Mouse (Mus musculus): Measurements from ENCODE around the gene Zfp90.
"Not testable (repeated sequence)": the region's sequence is repeated elsewhere in the genome, so short reads cannot be mapped to it uniquely, and the experiment has no call there.

The Zfp90 gene

GRCm38 (mm10) chr8:106415182-106415971 is at the start of gene Zfp90:
Gene Zfp90 (plus strand): TSS chr8:106415327.
- DNase-seq (ENCODE audit: low spot score), result peak; percentile 94

- DNase-seq (ENCODE audit: low spot score), result no peak
Observed at GRCm38 (mm10) chr8:106368501-106368900, 46.6 kb upstream of the Zfp90 start.

GRCm38 (mm10) chr8:106369069-106369468 is 46.1 kb upstream of the Zfp90 start:
- no peak for DNase-seq (ENCODE audit: low spot score)

DNA sequence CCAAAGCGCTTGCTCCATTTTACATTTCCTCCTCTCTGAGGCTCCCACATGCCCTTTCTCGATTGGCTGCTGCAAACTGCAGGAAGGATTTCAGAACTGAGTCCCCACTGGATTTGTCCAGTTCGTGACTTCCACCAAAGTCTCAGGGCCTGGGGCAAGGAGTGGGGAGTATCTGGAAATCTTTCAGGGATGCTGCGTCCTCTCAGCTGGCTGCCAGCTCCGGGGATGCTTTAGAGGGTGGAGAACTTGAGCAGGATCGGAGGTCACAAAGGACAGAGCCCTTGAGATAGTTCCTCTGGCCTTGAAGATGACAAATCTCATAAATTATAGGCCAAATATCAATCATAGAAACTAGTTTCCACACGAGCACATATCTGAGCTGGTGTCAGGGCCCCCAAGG is 39.2 kb upstream of the Zfp90 start:
- no peak for DNase-seq (ENCODE audit: low spot score)

- no peak for DNase-seq (ENCODE audit: low spot score)
Observed at GRCm38 (mm10) chr8:106376862-106377261, 38.3 kb upstream of the Zfp90 start.

- DNase-seq (ENCODE audit: low spot score), result peak; percentile 51
Observed at GRCm38 (mm10) chr8:106378501-106379048, 36.6 kb upstream of the Zfp90 start.

GRCm38 (mm10) chr8:106379357-106379756 is 35.8 kb upstream of the Zfp90 start:
- DNase-seq (ENCODE audit: low spot score), result no peak

DNA sequence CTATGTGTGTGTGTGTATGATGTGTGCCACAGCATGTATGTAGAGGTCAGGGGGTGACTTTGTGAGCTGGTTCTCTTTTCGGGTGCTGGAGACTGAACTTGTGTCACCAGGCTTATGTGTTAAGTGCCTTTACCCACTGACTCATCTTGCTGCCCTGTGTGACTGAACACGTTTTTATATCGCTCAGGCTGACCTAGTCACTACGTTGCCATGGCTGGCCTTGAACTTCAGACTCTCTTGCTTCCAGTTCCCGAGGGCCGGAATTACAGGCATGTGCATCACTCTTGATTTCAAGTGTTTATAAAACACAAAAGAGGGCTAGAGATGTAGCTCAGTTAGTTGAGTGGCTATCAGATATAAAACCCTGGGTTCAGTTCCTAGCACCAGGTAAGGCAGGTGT is 34.1 kb upstream of the Zfp90 start:
- DNase-seq (ENCODE audit: low spot score), result no peak

- DNase-seq (ENCODE audit: low spot score), result no peak
Observed at GRCm38 (mm10) chr8:106387801-106388415, 27.2 kb upstream of the Zfp90 start.

- DNase-seq (ENCODE audit: low spot score), result peak; percentile 62
Observed at GRCm38 (mm10) chr8:106394493-106394892, 20.6 kb upstream of the Zfp90 start.

DNA sequence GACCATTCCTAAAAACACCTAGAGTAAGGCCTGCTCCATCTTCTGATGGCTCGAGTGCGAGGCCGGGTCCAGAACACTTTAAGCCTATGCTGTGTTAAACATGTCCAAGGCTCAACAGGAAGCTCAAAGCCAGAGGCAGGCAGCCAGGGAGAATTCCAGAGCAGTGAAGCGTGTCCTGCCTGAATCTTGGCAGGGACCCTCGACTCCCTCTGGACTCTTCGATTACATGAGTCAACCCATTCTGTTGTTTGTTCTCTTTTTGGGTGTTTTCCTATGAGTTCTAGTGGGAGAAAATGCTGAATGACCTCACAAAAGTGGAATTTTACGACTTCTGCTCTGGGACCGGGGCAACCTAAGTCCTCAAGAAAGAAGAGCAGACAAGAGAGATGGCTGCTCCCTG is 15.4 kb upstream of the Zfp90 start:
- DNase-seq (ENCODE audit: low spot score), result peak; percentile 89

- no peak for DNase-seq (ENCODE audit: low spot score)
Observed at GRCm38 (mm10) chr8:106400181-106400580, 14.9 kb upstream of the Zfp90 start.

DNA sequence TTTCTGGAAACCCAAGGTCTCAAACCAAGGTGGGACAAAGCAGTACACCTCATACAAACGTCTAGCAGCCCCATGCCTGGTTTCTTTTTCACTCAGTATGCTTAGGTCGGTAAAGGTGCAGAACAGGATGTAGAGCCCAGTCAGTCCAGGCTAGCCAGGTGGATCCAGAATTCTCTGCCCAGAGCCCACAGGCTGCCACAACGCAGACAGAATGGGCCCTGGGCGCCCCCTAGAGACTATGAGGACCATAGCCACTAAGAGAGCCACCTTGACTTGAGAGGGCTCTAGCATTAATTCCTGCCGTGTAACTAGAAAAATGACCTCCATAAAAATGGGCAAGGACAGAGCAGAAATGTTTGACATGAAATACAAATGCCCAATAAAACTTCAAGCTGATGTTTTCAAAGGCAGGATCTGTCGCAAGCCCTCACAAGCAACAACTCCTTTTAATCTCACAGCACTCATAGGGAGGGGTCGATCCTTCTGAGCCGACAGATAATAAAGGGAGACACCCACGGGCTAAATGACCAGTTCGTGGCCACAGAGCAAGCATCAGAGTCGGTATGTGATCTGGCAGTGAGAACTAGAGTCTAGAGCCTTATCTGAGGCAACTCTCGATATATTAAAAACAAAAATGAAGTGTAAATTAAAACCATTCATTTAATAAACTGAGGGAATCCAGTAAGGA is 11.7 kb upstream of the Zfp90 start:
- DNase-seq (ENCODE audit: low spot score), result peak; percentile 69

DNA sequence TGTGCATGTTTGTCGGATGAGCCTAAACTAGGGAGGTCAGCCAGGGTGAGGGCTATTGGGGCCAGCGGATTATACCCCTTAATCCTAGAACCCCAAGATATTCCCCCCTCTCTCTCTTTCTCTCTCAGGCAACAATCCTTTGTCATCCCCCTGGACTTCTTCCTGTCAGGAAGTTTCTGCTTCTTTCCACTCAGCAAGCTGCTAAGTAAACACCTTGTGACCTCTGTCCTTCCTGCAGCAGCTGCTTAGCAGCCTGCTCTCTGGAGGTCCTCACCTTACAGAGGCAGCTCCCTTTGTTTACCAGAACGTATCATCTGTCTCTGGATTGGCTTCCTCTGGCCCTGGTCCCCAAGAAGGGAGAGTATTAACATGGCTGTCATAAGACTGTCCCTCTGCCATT is 10.3 kb upstream of the Zfp90 start:
- DNase-seq (ENCODE audit: low spot score), result no peak

DNA sequence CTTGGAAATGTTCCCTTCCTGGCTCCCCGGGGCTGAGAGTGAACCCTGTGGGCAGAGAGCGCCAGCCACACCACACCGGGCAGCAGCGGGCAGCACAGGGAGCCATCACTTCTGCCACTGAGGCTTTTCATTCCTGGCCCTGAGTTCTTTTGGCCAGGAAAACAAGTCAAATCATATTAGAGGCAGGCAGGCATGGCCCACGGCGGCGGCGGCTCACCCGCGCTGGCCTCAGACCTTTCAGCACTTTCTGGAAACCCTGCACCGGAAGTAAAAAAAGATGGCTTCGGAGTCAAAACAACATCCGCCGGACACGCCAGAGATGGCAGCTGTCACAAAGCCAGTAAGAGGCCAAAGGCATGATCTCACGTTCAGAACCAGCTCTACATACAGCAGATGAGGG is 9.3 kb upstream of the Zfp90 start:
- DNase-seq (ENCODE audit: low spot score), result no peak

- DNase-seq (ENCODE audit: low spot score), result no peak
Observed at GRCm38 (mm10) chr8:106410055-106410454, 5.1 kb upstream of the Zfp90 start.

- DNase-seq (ENCODE audit: low spot score), result no peak
Observed at GRCm38 (mm10) chr8:106410564-106410963, 4.6 kb upstream of the Zfp90 start.

- peak; percentile 58 for DNase-seq (ENCODE audit: low spot score)
Observed at GRCm38 (mm10) chr8:106411783-106412451, 3.2 kb upstream of the Zfp90 start.

- no peak for DNase-seq (ENCODE audit: low spot score)
Observed at GRCm38 (mm10) chr8:106417692-106418091, 2.6 kb downstream of the Zfp90 start.

DNA sequence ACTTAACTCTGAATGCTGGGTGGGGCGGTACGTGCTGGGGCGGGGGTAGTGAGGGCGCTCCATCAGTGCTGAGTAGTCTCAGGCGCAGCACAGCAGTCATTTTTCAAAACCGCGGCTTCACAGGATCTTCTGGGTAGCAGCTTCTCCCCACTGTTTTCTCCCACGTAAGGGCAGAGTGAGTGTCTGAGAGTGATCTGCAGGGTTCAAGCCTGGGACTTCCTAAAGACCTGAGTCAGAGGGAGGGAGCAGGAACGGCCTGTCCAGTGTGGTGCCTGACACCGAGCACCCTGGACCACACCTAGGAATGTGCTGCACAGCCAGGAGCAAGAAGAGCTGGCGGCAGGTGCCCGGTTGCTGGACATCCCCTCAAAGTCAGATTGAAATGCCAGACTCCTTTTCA is 16.0 kb downstream of the Zfp90 start:
- no peak for DNase-seq (ENCODE audit: low spot score)

DNA sequence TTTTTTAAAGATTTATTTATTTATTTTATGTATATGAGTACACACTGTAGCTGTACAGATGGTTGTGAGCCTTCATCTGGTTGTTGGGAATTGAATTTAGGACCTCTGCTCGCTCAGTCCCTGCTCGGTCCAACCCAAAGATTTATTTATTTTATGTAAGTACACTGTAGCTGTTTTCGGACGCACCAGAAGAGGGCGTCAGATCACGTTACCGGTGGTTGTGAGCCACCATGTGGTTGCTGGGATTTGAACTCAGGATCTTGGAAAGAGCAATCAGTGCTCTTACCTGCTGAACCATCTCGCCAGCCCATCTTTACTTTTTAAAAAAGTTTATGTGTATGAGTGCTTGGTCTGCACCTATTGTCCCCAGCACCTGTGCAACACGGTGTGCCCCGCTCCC is 16.8 kb downstream of the Zfp90 start:
- not testable (repeated sequence) for DNase-seq (ENCODE audit: low spot score)

GRCm38 (mm10) chr8:106432954-106433570 is 17.9 kb downstream of the Zfp90 start:
- DNase-seq (ENCODE audit: low spot score), result peak; percentile 88

Measured in urinary bladder, postnatal 14 days (tissue).